Mouse (Mus musculus) kidney, postnatal 36 days (tissue): ENCODE data around the gene Bcl7c.

Experiments
- DNase-seq, 2 experiments: peaks; one replicate each; pipeline ENCODE4 v3.0.0; 2021 to 2022; ENCODE audit warnings: mixed read lengths in 2 of 2

Gene Bcl7c

GRCm38 (mm10) chr7:127681888-127682553, 26.7 kb downstream of the Bcl7c start:
- DNase-seq, result no peak

- no peak for DNase-seq
Observed at GRCm38 (mm10) chr7:127680541-127680940, 28.2 kb downstream of the Bcl7c start.

GRCm38 (mm10) chr7:127678811-127679210, 29.9 kb downstream of the Bcl7c start:
- DNase-seq, result no peak

GRCm38 (mm10) chr7:127677609-127678008, 31.1 kb downstream of the Bcl7c start:
- no peak for DNase-seq

- DNase-seq, result peak; percentile 53 to 88
Observed at GRCm38 (mm10) chr7:127677077-127677476, 31.7 kb downstream of the Bcl7c start.

- DNase-seq, result no peak
Observed at GRCm38 (mm10) chr7:127675391-127675811, 33.3 kb downstream of the Bcl7c start.

- DNase-seq, result peak; percentile 87 to 93
Observed at GRCm38 (mm10) chr7:127674977-127675376, 33.8 kb downstream of the Bcl7c start.

GRCm38 (mm10) chr7:127672776-127673175, 36.0 kb downstream of the Bcl7c start:
- peak; percentile 39 to 45 for DNase-seq

GRCm38 (mm10) chr7:127671880-127672774, 36.6 kb downstream of the Bcl7c start:
- DNase-seq, result peak; percentile 42 to 64

- DNase-seq, result no peak
Observed at GRCm38 (mm10) chr7:127667171-127667570, 41.6 kb downstream of the Bcl7c start.

- DNase-seq, result no peak
Observed at GRCm38 (mm10) chr7:127666679-127667078, 42.1 kb downstream of the Bcl7c start.

- peak; percentile 76 to 79 for DNase-seq
Observed at GRCm38 (mm10) chr7:127666066-127666654, 42.6 kb downstream of the Bcl7c start.

- DNase-seq, result peak; percentile 86 to 89
Observed at GRCm38 (mm10) chr7:127662926-127663325, 45.8 kb downstream of the Bcl7c start.

- DNase-seq, result no peak
Observed at GRCm38 (mm10) chr7:127661833-127662232, 46.9 kb downstream of the Bcl7c start.

GRCm38 (mm10) chr7:127660882-127661281, 47.9 kb downstream of the Bcl7c start:
- DNase-seq, result no peak

- peak; percentile 78 to 91 for DNase-seq
Observed at GRCm38 (mm10) chr7:127656946-127657345, 51.8 kb downstream of the Bcl7c start.

GRCm38 (mm10) chr7:127654318-127654717, 54.4 kb downstream of the Bcl7c start:
- DNase-seq, result peak in 1 of 2 experiments; percentile 71

- DNase-seq, result peak; percentile 39 to 65
Observed at GRCm38 (mm10) chr7:127652050-127652449, 56.7 kb downstream of the Bcl7c start.

GRCm38 (mm10) chr7:127651624-127652023, 57.1 kb downstream of the Bcl7c start:
- DNase-seq, result no peak

GRCm38 (mm10) chr7:127649206-127649605, 59.5 kb downstream of the Bcl7c start:
- peak in 1 of 2 experiments; percentile 57 for DNase-seq

GRCm38 (mm10) chr7:127648516-127649201, 60.1 kb downstream of the Bcl7c start:
- no peak for DNase-seq

GRCm38 (mm10) chr7:127647576-127647975, 61.2 kb downstream of the Bcl7c start:
- peak in 1 of 2 experiments; percentile 36 for DNase-seq

GRCm38 (mm10) chr7:127646363-127646762, 62.4 kb downstream of the Bcl7c start:
- DNase-seq, result no peak
